ENCODE assay signal across 25 mouse cellular contexts in the genomic region with DNA sequence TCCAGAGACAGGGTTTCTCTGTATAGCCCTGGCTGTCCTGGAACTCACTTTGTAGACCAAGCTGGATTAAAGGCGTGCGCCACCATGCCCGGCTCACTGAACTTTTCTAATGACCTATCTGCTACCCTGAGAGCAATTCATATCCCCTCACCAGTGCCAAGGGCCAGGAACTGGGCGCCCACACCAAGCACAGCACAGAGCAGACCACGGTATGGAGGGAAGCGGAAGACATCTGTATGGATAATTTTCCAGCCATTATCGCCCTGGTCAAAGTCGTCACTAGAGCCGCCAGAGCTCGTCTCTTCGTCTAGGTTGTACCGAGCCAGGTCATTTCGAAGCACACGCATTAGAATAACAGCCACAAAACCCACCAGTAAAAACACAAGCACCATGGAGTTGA.
"Had no signal": no experiment of that assay in that cellular context is flagged by ENCODE, and none has a peak within 500 bp of the region (broad histone marks: within the 10 kb centered on the region; RNA-seq: fewer than 3 reads in every experiment).

No protein-coding gene starts in this region.

- ATAC-seq: forebrain, postnatal 0 days; hindbrain, postnatal 0 days had no signal

- DNase-seq: forebrain, postnatal 0 days; gastrocnemius, postnatal 14 days; gastrocnemius, postnatal 36 days; heart, adult 2 months; heart, postnatal 14 days; heart, postnatal 36 days; kidney, adult 11 months; kidney, adult 2 months; kidney, adult 9 months; kidney, postnatal 14 days; kidney, postnatal 36 days; layer of hippocampus, adult 9-11 months; layer of hippocampus, postnatal 36 days; left cerebral cortex, postnatal 4 days; liver, embryonic 13.5 days had no signal

- H3K9me3 ChIP-seq: heart, embryonic 13.5 days; heart, embryonic 15.5 days; hindbrain, embryonic 13.5 days; hindbrain, embryonic 15.5 days; kidney, embryonic 15.5 days; limb, embryonic 12.5 days; limb, embryonic 15.5 days; liver, embryonic 13.5 days had no signal

- H3K4me3 ChIP-seq: heart, adult 2 months; heart, embryonic 13.5 days; heart, embryonic 15.5 days; hindbrain, embryonic 13.5 days; hindbrain, embryonic 15.5 days; kidney, embryonic 15.5 days; limb, embryonic 12.5 days; limb, embryonic 15.5 days had no signal

- H3K4me2 ChIP-seq: heart, embryonic 11.5 days; heart, embryonic 13.5 days; heart, embryonic 15.5 days; hindbrain, embryonic 13.5 days; hindbrain, embryonic 15.5 days; kidney, embryonic 15.5 days; limb, embryonic 12.5 days; limb, embryonic 15.5 days had no signal

- H3K27me3 ChIP-seq: heart, embryonic 13.5 days; heart, embryonic 15.5 days; hindbrain, embryonic 13.5 days; hindbrain, embryonic 15.5 days; kidney, embryonic 15.5 days; limb, embryonic 12.5 days; limb, embryonic 15.5 days; liver, embryonic 13.5 days had no signal

- H3K27ac ChIP-seq: heart, adult 2 months; heart, embryonic 13.5 days; heart, embryonic 15.5 days; hindbrain, embryonic 13.5 days; hindbrain, embryonic 15.5 days; hindbrain, postnatal 0 days; kidney, embryonic 15.5 days; kidney, postnatal 0 days; limb, embryonic 12.5 days; limb, embryonic 15.5 days; liver, embryonic 13.5 days had no signal

- H3K9ac ChIP-seq: forebrain, postnatal 0 days; heart, embryonic 13.5 days; heart, embryonic 15.5 days; hindbrain, embryonic 13.5 days; hindbrain, embryonic 15.5 days; kidney, embryonic 15.5 days; limb, embryonic 12.5 days; limb, embryonic 15.5 days; liver, embryonic 13.5 days had no signal
